Mouse (Mus musculus): ENCODE measurements at regions not wholly inside any gene's neighbourhood (a gene's known extent, or its start where the extent isn't known, plus 50 kb on each side); places are given as distances from the start of the nearest gene placed in this dataset.

DNA sequence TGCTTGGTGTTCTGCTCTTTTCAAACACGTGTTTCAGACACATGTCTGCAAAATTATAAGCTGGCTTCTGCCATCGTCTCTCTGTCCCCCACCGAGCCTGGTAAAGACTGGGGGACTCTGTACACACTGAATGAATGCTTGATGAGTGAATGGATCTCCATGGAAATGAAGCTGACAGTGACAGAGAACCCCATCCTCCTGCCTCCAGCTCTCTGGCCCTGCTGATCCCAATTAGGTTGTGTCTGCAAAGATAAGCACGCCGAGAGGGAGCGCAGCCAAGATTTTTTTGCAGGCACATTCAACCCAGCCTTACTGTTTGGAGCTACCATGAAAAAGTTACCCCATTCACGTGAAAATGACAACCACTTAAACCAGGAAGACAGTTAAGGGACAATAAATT is 266.5 kb upstream of the Ppp2r3a start:
- Histone ChIP-seq H3K27me3 (no peaks in the 10 kb centered on the region), H3K4me3 (no peak overlapping the region), H3K9ac (no peak overlapping the region), H3K9me3 (no peaks in the 10 kb centered on the region), H3K4me1 (no peaks in the 10 kb centered on the region), H3K27ac (no peak overlapping the region), H3K4me2 (no peak overlapping the region), H3K36me3 (no peaks in the 10 kb centered on the region)
- 71% methylated on average over 7 of the region's 7 CpGs for WGBS
- no peak for ATAC-seq (ENCODE audit: insufficient number of reproducible peaks, insufficient read depth, low FRiP score, low TSS enrichment, low read depth)

- Histone ChIP-seq H3K4me3 (no peak overlapping the region), H3K4me1 (no peaks in the 10 kb centered on the region), H3K4me2 (no peak overlapping the region), H3K36me3 (no peaks in the 10 kb centered on the region), H3K27me3 (no peaks in the 10 kb centered on the region), H3K9ac (no peak overlapping the region), H3K27ac (no peak overlapping the region), H3K9me3 (no peaks in the 10 kb centered on the region)
- 70% methylated on average over 3 of the region's 3 CpGs for WGBS
- no peak for ATAC-seq (ENCODE audit: insufficient number of reproducible peaks, insufficient read depth, low FRiP score, low TSS enrichment, low read depth)
Measured at GRCm38 (mm10) chr9:101510807-101511206, 259.2 kb upstream of the Ppp2r3a start.

DNA sequence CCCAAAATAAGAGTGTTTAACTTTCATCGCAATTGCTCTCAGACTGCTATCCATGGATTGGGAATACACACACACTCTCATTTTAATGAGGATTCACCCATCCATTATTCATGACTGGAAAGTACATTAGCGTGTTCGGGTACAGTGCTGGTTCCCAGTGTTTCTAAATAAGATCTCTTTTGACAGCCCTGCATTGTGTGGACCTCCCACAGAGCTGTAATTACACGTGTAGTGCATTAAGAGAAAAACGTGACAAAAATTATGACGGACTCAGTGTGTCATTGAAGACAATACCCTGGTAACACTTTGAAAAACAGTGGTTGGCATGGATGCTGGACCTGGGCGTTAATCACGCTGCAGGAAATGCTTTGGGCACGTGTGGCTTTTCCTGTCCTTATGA is 257.6 kb upstream of the Ppp2r3a start:
- H3K4me1 ChIP-seq: no peaks in the 10 kb centered on the region
- no peak overlapping the region for H3K4me2 ChIP-seq
- H3K27me3 ChIP-seq: no peaks in the 10 kb centered on the region
- 86% methylated on average over 9 of the region's 9 CpGs for WGBS
- no peaks in the 10 kb centered on the region for H3K36me3 ChIP-seq
- no peak for ATAC-seq (ENCODE audit: insufficient number of reproducible peaks, insufficient read depth, low FRiP score, low TSS enrichment, low read depth)
- no peaks in the 10 kb centered on the region for H3K9me3 ChIP-seq
- H3K9ac ChIP-seq: no peak overlapping the region
- H3K27ac ChIP-seq: no peak overlapping the region
- no peak overlapping the region for H3K4me3 ChIP-seq

DNA sequence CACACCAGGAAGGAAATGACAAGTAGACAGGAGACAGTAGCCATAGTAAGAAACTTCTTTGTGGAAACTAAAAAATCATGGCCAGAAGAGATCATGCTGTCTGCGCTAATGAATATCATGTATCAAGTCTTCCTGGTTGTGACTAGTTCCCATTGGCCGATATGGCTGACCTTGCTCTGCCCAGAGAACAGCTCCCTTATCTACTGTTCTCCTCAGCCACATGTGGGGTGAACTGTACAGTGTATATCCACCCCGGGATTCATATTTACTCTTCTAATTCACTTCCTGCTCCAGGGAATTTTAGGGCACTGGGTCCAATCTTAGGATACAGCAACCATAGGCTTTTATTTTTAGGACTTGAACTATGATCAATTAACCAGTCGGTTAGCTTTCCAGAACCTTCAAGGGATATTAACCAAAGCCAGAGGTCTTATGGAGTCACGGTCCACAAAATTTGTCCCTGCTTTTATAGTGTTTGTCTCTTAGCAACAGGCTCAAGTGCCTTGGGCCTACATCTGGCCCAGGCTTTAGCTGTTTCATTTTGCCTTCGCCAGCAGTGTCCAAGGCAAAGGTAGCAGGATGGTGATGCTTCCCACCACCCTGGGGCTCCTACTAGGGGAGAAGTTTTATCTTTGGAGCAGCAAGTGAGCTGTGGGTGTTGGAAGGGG is 255.6 kb upstream of the Ppp2r3a start:
- Histone ChIP-seq H3K4me3 (no peak overlapping the region), H3K4me2 (no peak overlapping the region), H3K9me3 (no peaks in the 10 kb centered on the region), H3K9ac (no peak overlapping the region), H3K4me1 (no peaks in the 10 kb centered on the region), H3K36me3 (no peaks in the 10 kb centered on the region), H3K27ac (no peak overlapping the region), H3K27me3 (no peaks in the 10 kb centered on the region)
- 68% methylated on average over 6 of the region's 6 CpGs for WGBS
- ATAC-seq (ENCODE audit: insufficient number of reproducible peaks, insufficient read depth, low FRiP score, low TSS enrichment, low read depth): no peak

DNA sequence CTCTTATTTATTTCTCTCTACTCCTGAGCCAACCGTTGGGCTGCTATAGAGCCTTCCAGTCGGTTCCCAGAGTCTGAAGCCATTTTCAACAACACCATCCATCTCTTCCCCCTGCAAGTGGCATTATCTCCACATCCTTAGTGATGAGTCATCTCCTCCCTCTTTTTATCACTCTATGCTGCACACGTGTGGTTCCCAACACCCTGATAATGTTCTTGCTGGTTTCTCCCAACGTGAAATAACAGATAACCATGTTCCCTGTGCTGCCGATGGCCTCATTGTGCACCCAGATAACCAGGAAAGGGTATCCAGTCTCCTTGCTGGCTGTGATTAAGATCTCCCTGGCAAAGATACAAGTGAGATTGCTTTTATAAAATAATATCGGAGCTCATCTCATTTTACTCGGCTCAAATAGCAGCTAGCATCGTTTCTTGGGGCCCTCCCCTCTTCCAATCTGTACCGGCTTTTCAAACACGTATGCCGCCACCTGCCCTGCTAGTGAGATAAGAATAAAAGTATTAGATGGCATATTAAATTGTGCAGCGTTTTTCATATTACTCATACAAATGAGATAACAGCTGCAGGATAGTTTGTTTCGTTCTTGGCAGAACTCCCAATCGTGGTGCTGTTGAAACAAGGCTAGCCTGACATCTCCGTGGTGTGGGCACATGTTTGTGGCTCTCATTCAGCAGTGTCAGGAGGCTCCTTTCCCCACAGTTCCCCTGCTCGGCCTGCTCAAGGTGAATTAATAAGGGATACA is 250.3 kb upstream of the Ppp2r3a start:
- Histone ChIP-seq H3K9ac (no peak overlapping the region), H3K27ac (no peak overlapping the region), H3K4me3 (no peak overlapping the region), H3K9me3 (no peaks in the 10 kb centered on the region), H3K4me1 (no peaks in the 10 kb centered on the region), H3K36me3 (no peaks in the 10 kb centered on the region), H3K4me2 (no peak overlapping the region), H3K27me3 (no peaks in the 10 kb centered on the region)
- ATAC-seq (ENCODE audit: insufficient number of reproducible peaks, insufficient read depth, low FRiP score, low TSS enrichment, low read depth): no peak
- 68% methylated on average over 16 of the region's 16 CpGs for WGBS

DNA sequence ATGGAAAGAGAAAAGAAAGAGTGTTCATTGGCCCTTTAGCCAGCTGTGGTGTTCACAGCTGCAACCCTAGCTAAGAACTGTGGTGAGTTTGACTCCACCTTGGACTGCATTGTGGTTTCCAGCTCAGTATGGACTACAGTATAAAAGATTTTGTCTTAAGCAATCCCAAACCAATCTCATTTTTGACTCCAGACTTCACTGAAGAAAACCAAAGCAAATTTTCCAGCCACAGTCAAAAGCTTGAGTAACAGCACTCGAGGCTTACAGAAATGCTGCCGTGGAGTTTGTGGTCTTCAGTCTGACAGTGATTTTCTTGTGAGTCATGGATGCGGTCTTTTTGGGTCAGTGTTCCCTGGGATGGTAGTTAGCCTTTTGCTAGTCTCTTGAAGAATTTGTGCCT is 249.4 kb upstream of the Ppp2r3a start:
- WGBS: 65% methylated on average over 3 of the region's 3 CpGs
- H3K36me3 ChIP-seq: no peaks in the 10 kb centered on the region
- no peak overlapping the region for H3K4me3 ChIP-seq
- H3K9me3 ChIP-seq: no peaks in the 10 kb centered on the region
- no peak overlapping the region for H3K27ac ChIP-seq
- H3K4me1 ChIP-seq: no peaks in the 10 kb centered on the region
- no peak for ATAC-seq (ENCODE audit: insufficient number of reproducible peaks, insufficient read depth, low FRiP score, low TSS enrichment, low read depth)
- H3K4me2 ChIP-seq: no peak overlapping the region
- H3K27me3 ChIP-seq: no peaks in the 10 kb centered on the region
- H3K9ac ChIP-seq: no peak overlapping the region

GRCm38 (mm10) chr9:101498721-101499120 is 247.1 kb upstream of the Ppp2r3a start:
- no peak overlapping the region for H3K9ac ChIP-seq
- no peak overlapping the region for H3K4me2 ChIP-seq
- no peaks in the 10 kb centered on the region for H3K9me3 ChIP-seq
- no peaks in the 10 kb centered on the region for H3K4me1 ChIP-seq
- no peak for ATAC-seq (ENCODE audit: insufficient number of reproducible peaks, insufficient read depth, low FRiP score, low TSS enrichment, low read depth)
- 94% methylated on average over 5 of the region's 5 CpGs for WGBS
- H3K36me3 ChIP-seq: no peaks in the 10 kb centered on the region
- H3K27me3 ChIP-seq: no peaks in the 10 kb centered on the region
- no peak overlapping the region for H3K27ac ChIP-seq
- no peak overlapping the region for H3K4me3 ChIP-seq

DNA sequence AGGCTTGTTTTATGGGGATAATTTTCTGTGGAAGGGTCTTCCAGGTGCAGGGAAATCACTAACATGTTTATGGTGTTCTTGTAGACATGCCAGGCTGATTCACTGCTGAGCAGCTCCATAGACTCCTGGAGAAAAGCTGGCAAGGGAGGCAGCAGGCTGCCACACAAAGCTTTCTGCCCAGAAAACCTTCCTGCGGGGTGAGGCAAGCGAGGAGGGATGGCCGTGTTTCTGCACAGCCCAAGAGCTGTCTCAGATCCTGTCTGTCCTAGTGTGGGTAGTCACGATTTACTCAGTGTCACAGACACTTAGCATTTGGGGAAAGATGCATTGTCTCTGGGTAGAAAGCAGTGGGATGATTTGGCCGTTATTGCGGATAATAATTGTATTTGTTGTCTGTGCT is 244.2 kb upstream of the Ppp2r3a start:
- H3K27me3 ChIP-seq: no peaks in the 10 kb centered on the region
- no peaks in the 10 kb centered on the region for H3K36me3 ChIP-seq
- WGBS: 76% methylated on average over 6 of the region's 6 CpGs
- no peaks in the 10 kb centered on the region for H3K4me1 ChIP-seq
- H3K9me3 ChIP-seq: no peaks in the 10 kb centered on the region
- H3K4me3 ChIP-seq: no peak overlapping the region
- H3K27ac ChIP-seq: no peak overlapping the region
- no peak overlapping the region for H3K4me2 ChIP-seq
- no peak for ATAC-seq (ENCODE audit: insufficient number of reproducible peaks, insufficient read depth, low FRiP score, low TSS enrichment, low read depth)
- H3K9ac ChIP-seq: no peak overlapping the region

GRCm38 (mm10) chr9:101489013-101489412 is 237.4 kb upstream of the Ppp2r3a start:
- H3K27me3 ChIP-seq: no peaks in the 10 kb centered on the region
- no peak overlapping the region for H3K4me2 ChIP-seq
- H3K9ac ChIP-seq: no peak overlapping the region
- no peaks in the 10 kb centered on the region for H3K9me3 ChIP-seq
- no peak overlapping the region for H3K27ac ChIP-seq
- no peak for ATAC-seq (ENCODE audit: insufficient number of reproducible peaks, insufficient read depth, low FRiP score, low TSS enrichment, low read depth)
- WGBS: 80% methylated on average over 6 of the region's 6 CpGs
- no peak overlapping the region for H3K4me3 ChIP-seq
- no peaks in the 10 kb centered on the region for H3K36me3 ChIP-seq
- H3K4me1 ChIP-seq: no peaks in the 10 kb centered on the region

DNA sequence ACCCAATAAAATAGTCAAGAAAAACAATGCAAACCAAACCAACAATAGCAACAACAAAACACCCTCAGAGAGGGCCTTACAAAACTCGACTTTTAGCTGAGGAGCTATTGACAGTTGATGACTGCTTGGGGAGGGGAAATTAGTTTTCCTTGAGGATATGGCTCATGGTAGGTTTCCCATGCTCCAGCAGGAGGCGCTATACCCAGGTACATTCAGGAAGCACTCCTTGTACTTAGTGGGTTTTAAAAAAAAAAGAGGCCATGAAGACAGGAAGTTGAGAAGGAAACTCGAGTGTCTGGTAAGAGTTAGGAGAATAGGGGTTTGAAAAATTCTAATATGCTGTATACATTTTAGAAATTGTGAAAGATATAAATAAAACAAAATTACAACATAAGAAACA is 224.6 kb upstream of the Ppp2r3a start:
- peaks cover 6% of the 10 kb centered on the region; the same call in 1 of the 2 replicates for H3K4me1 ChIP-seq
- no peaks in the 10 kb centered on the region for H3K9me3 ChIP-seq
- whole genome bisulfite sequencing: 69% methylated on average over 3 of the region's 3 CpGs
- H3K27me3 ChIP-seq: no peaks in the 10 kb centered on the region
- no peak overlapping the region for H3K4me3 ChIP-seq
- no peak overlapping the region for H3K9ac ChIP-seq
- no peak for ATAC-seq (ENCODE audit: insufficient number of reproducible peaks, insufficient read depth, low FRiP score, low TSS enrichment, low read depth)
- no peak overlapping the region for H3K4me2 ChIP-seq
- no peaks in the 10 kb centered on the region for H3K36me3 ChIP-seq
- H3K27ac ChIP-seq: no peak overlapping the region

DNA sequence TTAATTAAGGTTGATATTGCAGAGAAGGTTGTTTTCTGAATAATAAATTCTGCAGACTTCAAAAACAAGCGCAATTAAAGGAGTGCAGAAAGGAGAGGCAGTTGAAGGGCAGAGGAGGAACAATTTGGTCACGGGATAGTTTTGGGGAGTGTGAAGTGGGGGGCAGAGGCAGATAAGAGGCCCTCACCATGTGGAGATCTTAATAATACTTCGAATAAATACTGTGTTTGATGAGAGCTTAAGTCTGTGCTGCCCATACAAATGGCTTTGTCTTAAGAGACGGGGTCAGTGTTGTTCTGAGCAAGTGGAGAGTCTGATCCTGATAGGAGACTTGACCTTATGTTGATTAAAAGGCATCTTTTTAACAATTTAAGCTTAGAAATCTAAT is 221.5 kb upstream of the Ppp2r3a start:
- no peak overlapping the region for H3K27ac ChIP-seq
- 85% methylated on average over 4 of the region's 4 CpGs for WGBS
- no peaks in the 10 kb centered on the region; the same call in 1 of the 2 replicates for H3K9me3 ChIP-seq
- H3K4me3 ChIP-seq: no peak overlapping the region
- no peak overlapping the region for H3K4me2 ChIP-seq
- H3K36me3 ChIP-seq: no peaks in the 10 kb centered on the region
- peaks cover 6% of the 10 kb centered on the region; the same call in 1 of the 2 replicates for H3K4me1 ChIP-seq
- H3K9ac ChIP-seq: no peak overlapping the region
- ATAC-seq (ENCODE audit: insufficient number of reproducible peaks, insufficient read depth, low FRiP score, low TSS enrichment, low read depth): no peak
- H3K27me3 ChIP-seq: no peaks in the 10 kb centered on the region
